Mouse (Mus musculus) adipose tissue, adult 10 weeks (tissue): ENCODE data around the gene Stxbp4. TPM values are rescaled to one million over a fixed set of nuclear protein-coding genes. Genes with fewer than 3 reads are reported as not detected.

ENCODE experiments used
- polyA plus RNA-seq: library from polyadenylated mRNA; stranded (reverse); fragments of 350-450 nt; fragmentation: Illumina TruSeq; extraction: RNeasy Lipid Tissue Mini Kit (QIAGEN cat#74804); gene quantifications from one replicate; pipeline ENCODE4 v1.2.3, GENCODE M21; 2014; ENCODE audit warnings: low read depth, low replicate concordance

Gene Stxbp4
- 4.1 TPM for polyA plus RNA-seq

GRCm38 (mm10) chr11:90637440-90638311 lies at the start of gene Stxbp4, which contains the start of gene Cox11:
Gene Stxbp4 (minus strand): TSS chr11:90638084.
Gene Cox11 (plus strand): TSS chr11:90638173.

Other genes starting within 250 kb of the Stxbp4 start
- 14.0 TPM for gene Hlf, start 247.2 kb downstream of the Stxbp4 start, polyA plus RNA-seq
- gene Cox11, start 89 bp upstream of the Stxbp4 start, polyA plus RNA-seq = 10.4 TPM
- gene Tom1l1, start 50.3 kb upstream of the Stxbp4 start, polyA plus RNA-seq = 19.9 TPM